Mouse (Mus musculus) heart, postnatal 0 days (tissue): ENCODE data around the gene Eddm3b.

Source experiments
- CTCF ChIP-seq: IDR thresholded peaks from 2 replicates; pipeline ENCODE4 v1.5.1; 2016; ENCODE audit warnings: antibody characterized with exemption, control low read depth, low read depth
- EP300 ChIP-seq: IDR thresholded peaks from 2 replicates; pipeline ENCODE4 v1.6.1; 2016; ENCODE audit warnings: antibody characterized with exemption, low read depth

DNA sequence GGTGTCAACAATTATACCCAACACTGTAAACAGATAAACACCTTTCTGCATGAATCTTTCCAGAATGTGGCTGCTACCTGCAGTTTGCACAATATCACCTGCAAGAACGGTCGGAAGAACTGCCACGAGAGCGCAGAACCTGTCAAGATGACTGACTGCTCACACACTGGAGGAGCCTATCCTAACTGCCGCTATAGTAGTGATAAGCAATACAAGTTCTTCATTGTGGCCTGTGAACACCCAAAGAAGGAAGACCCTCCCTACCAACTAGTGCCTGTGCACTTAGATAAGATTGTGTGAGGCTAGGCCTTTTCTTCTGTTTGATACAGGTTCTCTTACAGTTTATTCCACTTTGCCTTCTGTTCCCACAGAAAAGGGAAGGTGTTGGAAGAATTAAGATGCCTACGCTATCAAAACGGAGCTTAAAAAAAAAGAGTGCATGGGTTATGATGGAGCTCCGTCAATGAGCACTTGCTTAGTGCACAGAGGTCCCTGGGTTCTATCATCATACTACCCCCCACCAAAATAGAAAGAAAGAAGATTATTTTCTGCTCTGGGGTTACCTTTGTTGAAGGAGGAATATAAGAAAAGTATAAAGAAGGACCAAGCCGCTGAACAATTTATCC, 16.2 kb downstream of the Eddm3b start:
- TF ChIP-seq CTCF (no peak), EP300 (no peak)
